Mouse (Mus musculus) lung, postnatal 0 days (tissue): ENCODE measurements around the gene Adgrf2.

ENCODE experiments used
- CTCF ChIP-seq: IDR thresholded peaks from 2 replicates; pipeline ENCODE4 v1.5.1; 2016; ENCODE audit warnings: antibody characterized with exemption, mild to moderate bottlenecking
- EP300 ChIP-seq: IDR thresholded peaks from 2 replicates; pipeline ENCODE4 v1.6.1; 2016; ENCODE audit warnings: antibody characterized with exemption, mild to moderate bottlenecking, control low read depth

GRCm38 (mm10) chr17:42788686-42789453 lies 46.9 kb upstream of the Adgrf2 start:
- TF ChIP-seq CTCF, result no peak
- TF ChIP-seq EP300, result no peak
